Mouse (Mus musculus): ENCODE data around the gene Skp1a. TPM values are rescaled to one million over a fixed set of nuclear protein-coding genes. Genes with fewer than 3 reads are reported as not detected.

The Skp1a gene
- polyA plus RNA-seq, 1 experiment from 2014 or later = 624 TPM

- no peak for ATAC-seq
- Histone ChIP-seq H3K4me2 (replicated peaks; ENCODE audit: low read depth) (no peak overlapping the region), H3K9ac (ENCODE audit: low read depth, low read length) (no peak overlapping the region), H3K4me3 (ENCODE audit: low read depth, low read length) (no peak overlapping the region), H3K27me3 (replicated peaks; ENCODE audit: control insufficient read depth, insufficient read depth, low read length) (no peaks in the 10 kb centered on the region), H3K27ac (ENCODE audit: low read depth, low read length) (no peak overlapping the region), H3K4me1 (replicated peaks; ENCODE audit: control insufficient read depth, insufficient read depth, low read length) (no peaks in the 10 kb centered on the region), H3K36me3 (ENCODE audit: control insufficient read depth, insufficient read depth) (no peaks in the 10 kb centered on the region; the same call in 1 of the 2 replicates), H3K9me3 (ENCODE audit: control insufficient read depth) (no peaks in the 10 kb centered on the region)
- no peak for TF ChIP-seq CTCF (IDR thresholded peaks at IDR 0.05; ENCODE audit: low read depth)
- WGBS = 72% methylated on average over 4 of the region's 4 CpGs
Measured at GRCm38 (mm10) chr11:52260878-52261277, 29.1 kb downstream of the Skp1a start.

GRCm38 (mm10) chr11:52261937-52262336, 30.1 kb downstream of the Skp1a start:
- no peak for ATAC-seq

GRCm38 (mm10) chr11:52262338-52262737, 30.5 kb downstream of the Skp1a start:
- Histone ChIP-seq H3K9ac (ENCODE audit: low read depth, low read length) (no peak overlapping the region), H3K4me3 (ENCODE audit: low read depth, low read length) (no peak overlapping the region), H3K27me3 (replicated peaks; ENCODE audit: control insufficient read depth, insufficient read depth, low read length) (no peaks in the 10 kb centered on the region), H3K36me3 (ENCODE audit: control insufficient read depth, insufficient read depth) (no peaks in the 10 kb centered on the region; the same call in 1 of the 2 replicates), H3K4me2 (replicated peaks; ENCODE audit: low read depth) (no peak overlapping the region), H3K9me3 (ENCODE audit: control insufficient read depth) (no peaks in the 10 kb centered on the region), H3K27ac (ENCODE audit: low read depth, low read length) (no peak overlapping the region), H3K4me1 (replicated peaks; ENCODE audit: control insufficient read depth, insufficient read depth, low read length) (no peaks in the 10 kb centered on the region)
- no peak for TF ChIP-seq CTCF (IDR thresholded peaks at IDR 0.05; ENCODE audit: low read depth)
- 90% methylated on average over 11 of the region's 11 CpGs for WGBS
- ATAC-seq = no peak

More at GRCm38 (mm10) chr11:52261937-52262336, 30.1 kb downstream of the Skp1a start:
- no peak overlapping the region for H3K4me2 ChIP-seq (replicated peaks; ENCODE audit: low read depth)
- no peak overlapping the region for H3K9ac ChIP-seq (ENCODE audit: low read depth, low read length)
- H3K9me3 ChIP-seq (ENCODE audit: control insufficient read depth) = no peaks in the 10 kb centered on the region
- H3K4me1 ChIP-seq (replicated peaks; ENCODE audit: control insufficient read depth, insufficient read depth, low read length) = no peaks in the 10 kb centered on the region
- H3K27me3 ChIP-seq (replicated peaks; ENCODE audit: control insufficient read depth, insufficient read depth, low read length) = no peaks in the 10 kb centered on the region
- no peaks in the 10 kb centered on the region; the same call in 1 of the 2 replicates for H3K36me3 ChIP-seq (ENCODE audit: control insufficient read depth, insufficient read depth)
- no peak overlapping the region for H3K4me3 ChIP-seq (ENCODE audit: low read depth, low read length)
- H3K27ac ChIP-seq (ENCODE audit: low read depth, low read length) = no peak overlapping the region
- WGBS = 53% methylated on average over 5 of the region's 5 CpGs
- TF ChIP-seq CTCF (IDR thresholded peaks at IDR 0.05; ENCODE audit: low read depth) = peak; percentile 84

GRCm38 (mm10) chr11:52264871-52265270, 33.1 kb downstream of the Skp1a start:
- WGBS = 80% methylated on average over 7 of the region's 7 CpGs
- Histone ChIP-seq H3K27ac (ENCODE audit: low read depth, low read length) (no peak overlapping the region), H3K4me2 (replicated peaks; ENCODE audit: low read depth) (no peak overlapping the region), H3K9me3 (ENCODE audit: control insufficient read depth) (no peaks in the 10 kb centered on the region), H3K4me1 (replicated peaks; ENCODE audit: control insufficient read depth, insufficient read depth, low read length) (peaks cover 10% of the 10 kb centered on the region; the same call in 1 of the 2 replicates), H3K36me3 (ENCODE audit: control insufficient read depth, insufficient read depth) (no peaks in the 10 kb centered on the region; the same call in 1 of the 2 replicates), H3K4me3 (ENCODE audit: low read depth, low read length) (no peak overlapping the region), H3K27me3 (replicated peaks; ENCODE audit: control insufficient read depth, insufficient read depth, low read length) (no peaks in the 10 kb centered on the region), H3K9ac (ENCODE audit: low read depth, low read length) (no peak overlapping the region)
- ATAC-seq = no peak
- no peak for TF ChIP-seq CTCF (IDR thresholded peaks at IDR 0.05; ENCODE audit: low read depth)

GRCm38 (mm10) chr11:52265616-52266307, 34.0 kb downstream of the Skp1a start:
- H3K27ac ChIP-seq (ENCODE audit: low read depth, low read length) = no peak overlapping the region
- TF ChIP-seq CTCF (IDR thresholded peaks at IDR 0.05; ENCODE audit: low read depth) = no peak
- peaks cover 10% of the 10 kb centered on the region; the same call in 1 of the 2 replicates for H3K4me1 ChIP-seq (replicated peaks; ENCODE audit: control insufficient read depth, insufficient read depth, low read length)
- ATAC-seq = no peak
- no peaks in the 10 kb centered on the region for H3K9me3 ChIP-seq (ENCODE audit: control insufficient read depth)
- H3K27me3 ChIP-seq (replicated peaks; ENCODE audit: control insufficient read depth, insufficient read depth, low read length) = no peaks in the 10 kb centered on the region
- H3K4me2 ChIP-seq (replicated peaks; ENCODE audit: low read depth) = no peak overlapping the region
- H3K9ac ChIP-seq (ENCODE audit: low read depth, low read length) = no peak overlapping the region
- no peaks in the 10 kb centered on the region; the same call in 1 of the 2 replicates for H3K36me3 ChIP-seq (ENCODE audit: control insufficient read depth, insufficient read depth)
- 41% methylated on average over 12 of the region's 12 CpGs for WGBS
- no peak overlapping the region for H3K4me3 ChIP-seq (ENCODE audit: low read depth, low read length)

GRCm38 (mm10) chr11:52267271-52267670, 35.5 kb downstream of the Skp1a start:
- H3K9me3 ChIP-seq (ENCODE audit: control insufficient read depth) = no peaks in the 10 kb centered on the region
- no peaks in the 10 kb centered on the region for H3K27me3 ChIP-seq (replicated peaks; ENCODE audit: control insufficient read depth, insufficient read depth, low read length)
- H3K4me1 ChIP-seq (replicated peaks; ENCODE audit: control insufficient read depth, insufficient read depth, low read length) = peaks cover 10% of the 10 kb centered on the region; the same call in 1 of the 2 replicates
- H3K4me2 ChIP-seq (replicated peaks; ENCODE audit: low read depth) = no peak overlapping the region
- no peak overlapping the region for H3K9ac ChIP-seq (ENCODE audit: low read depth, low read length)
- no peak for TF ChIP-seq CTCF (IDR thresholded peaks at IDR 0.05; ENCODE audit: low read depth)
- ATAC-seq = no peak
- WGBS = 86% methylated on average over 5 of the region's 5 CpGs
- no peak overlapping the region for H3K27ac ChIP-seq (ENCODE audit: low read depth, low read length)
- no peaks in the 10 kb centered on the region; the same call in 1 of the 2 replicates for H3K36me3 ChIP-seq (ENCODE audit: control insufficient read depth, insufficient read depth)
- no peak overlapping the region for H3K4me3 ChIP-seq (ENCODE audit: low read depth, low read length)

Data from intestine, postnatal 0 days (tissue).